Mouse (Mus musculus) bone marrow macrophage, adult 2 months (primary cell): Measurements from ENCODE around the gene Dync1h1.

Experiments used
- CTCF ChIP-seq: IDR thresholded peaks from 2 replicates; pipeline ENCODE4 v1.5.1; 2012; ENCODE audit warnings: low read depth, mild to moderate bottlenecking, low read length, moderate library complexity
- POLR2A ChIP-seq: IDR thresholded peaks from 2 replicates; pipeline ENCODE4 v1.6.1; 2012; ENCODE audit warnings: mild to moderate bottlenecking, low read depth, low read length, borderline replicate concordance

GRCm38 (mm10) chr12:110555536-110556240 is 45.6 kb upstream of the Dync1h1 start:
- TF ChIP-seq POLR2A (no peak), CTCF (no peak)
